Mouse (Mus musculus) cerebellum, adult 2 months (tissue): ENCODE results near the gene Hsd17b7.

Experiments used
- CTCF ChIP-seq: fragments of 200-500 bp; IDR thresholded peaks from 2 replicates; pipeline ENCODE4 v1.5.1; 2011; ENCODE audit warnings: low read depth, mild to moderate bottlenecking, control low read depth, low read length, moderate library complexity, borderline replicate concordance; ENCODE audit not compliant: insufficient read depth
- POLR2A ChIP-seq: fragments of 200-500 bp; IDR thresholded peaks from 2 replicates; pipeline ENCODE4 v1.6.1; 2011; ENCODE audit warnings: low read length, control low read depth, borderline replicate concordance; ENCODE audit not compliant: insufficient read depth

DNA sequence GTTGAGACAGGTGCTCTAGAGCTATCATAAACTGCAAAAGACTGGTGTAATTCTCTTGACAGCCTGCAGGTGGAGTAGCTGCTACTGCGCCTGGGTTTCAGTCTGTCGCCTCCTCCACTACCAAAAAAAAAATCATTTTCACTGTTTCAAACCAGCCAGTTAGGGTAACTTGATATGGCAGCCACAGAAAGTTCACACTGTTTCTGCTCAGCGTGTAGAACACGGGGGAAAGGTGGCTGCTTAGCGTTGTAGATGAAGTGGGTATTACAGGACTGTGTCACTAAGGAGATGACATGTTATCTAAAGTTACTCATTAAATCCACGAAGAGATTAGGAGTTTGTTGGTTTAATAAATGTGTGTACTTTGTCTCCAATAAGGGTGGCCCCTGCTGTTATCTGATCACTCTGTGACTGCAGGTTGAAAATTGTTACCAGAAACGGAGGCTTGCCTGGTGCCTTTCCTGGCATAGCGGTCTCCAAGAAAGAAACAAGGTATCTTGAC lies 47.3 kb downstream of the Hsd17b7 start:
- TF ChIP-seq CTCF (peak; percentile 62), POLR2A (no peak)
